Mouse (Mus musculus) gastrocnemius, postnatal 25 days (tissue): ENCODE measurements around the gene Rint1. TPM values are rescaled to one million over a fixed set of nuclear protein-coding genes. Genes with fewer than 3 reads are reported as not detected.
"Not testable (repeated sequence)": the region's sequence is repeated elsewhere in the genome, so short reads cannot be mapped to it uniquely, and the experiment has no call there.

Source experiments
- DNase-seq: peaks from one replicate; pipeline ENCODE4 v3.0.0; 2022
- total RNA-seq, 2 experiments: library from RNA; stranded (reverse); gene quantifications; 1 replicate in 1 of 2; 2 replicates in 1 of 2; pipeline ENCODE4 v1.2.3; 2021

The Rint1 gene
- total RNA-seq, 2 experiments from 2014 or later: 9.5 to 10.1 TPM

- peak; percentile 51 for DNase-seq
Measured at GRCm38 (mm10) chr5:23826321-23827004, 39.0 kb downstream of the Rint1 start.

GRCm38 (mm10) chr5:23830897-23831752 is 43.6 kb downstream of the Rint1 start:
- DNase-seq: no peak

- DNase-seq: not testable (repeated sequence)
Measured at GRCm38 (mm10) chr5:23835691-23836090, 48.2 kb downstream of the Rint1 start.

- DNase-seq: no peak
Measured at GRCm38 (mm10) chr5:23838158-23838557, 50.6 kb downstream of the Rint1 start.

- DNase-seq: peak; percentile 96
Measured at GRCm38 (mm10) chr5:23843674-23844530, 56.4 kb downstream of the Rint1 start, which contains the start of gene Tomm7. Gene Tomm7, minus strand, starts transcription at chr5:23844161.

- no peak for DNase-seq
Measured at GRCm38 (mm10) chr5:23844531-23844841, 57.0 kb downstream of the Rint1 start.

GRCm38 (mm10) chr5:23845141-23845540 is 57.6 kb downstream of the Rint1 start:
- no peak for DNase-seq

- DNase-seq: peak; percentile 89
Measured at GRCm38 (mm10) chr5:23850345-23851159, 63.0 kb downstream of the Rint1 start.

- not testable (repeated sequence) for DNase-seq
Measured at GRCm38 (mm10) chr5:23851160-23851555, 63.6 kb downstream of the Rint1 start.

- not testable (repeated sequence) for DNase-seq
Measured at GRCm38 (mm10) chr5:23852916-23853315, 65.4 kb downstream of the Rint1 start.

GRCm38 (mm10) chr5:23855484-23855883 is 68.0 kb downstream of the Rint1 start:
- no peak for DNase-seq

GRCm38 (mm10) chr5:23856164-23856563 is 68.7 kb downstream of the Rint1 start:
- no peak for DNase-seq

GRCm38 (mm10) chr5:23857189-23857588 is 69.7 kb downstream of the Rint1 start:
- DNase-seq: no peak

GRCm38 (mm10) chr5:23858001-23858400 is 70.5 kb downstream of the Rint1 start:
- no peak for DNase-seq

GRCm38 (mm10) chr5:23858643-23859042 is 71.1 kb downstream of the Rint1 start:
- no peak for DNase-seq

- no peak for DNase-seq
Measured at GRCm38 (mm10) chr5:23859087-23859718, 71.7 kb downstream of the Rint1 start.

GRCm38 (mm10) chr5:23859896-23860295 is 72.4 kb downstream of the Rint1 start:
- DNase-seq: no peak

- DNase-seq: no peak
Measured at GRCm38 (mm10) chr5:23861721-23862120, 74.2 kb downstream of the Rint1 start.

GRCm38 (mm10) chr5:23862291-23862690 is 74.8 kb downstream of the Rint1 start:
- DNase-seq: peak; percentile 75

- DNase-seq: no peak
Measured at GRCm38 (mm10) chr5:23863166-23864053, 75.9 kb downstream of the Rint1 start.
